Mouse (Mus musculus): ENCODE results near the gene Zdhhc4.

Zdhhc4 gene

GRCm38 (mm10) chr5:143279247-143279646 is 49.8 kb downstream of the Zdhhc4 start:
- no peak for DNase-seq (ENCODE audit: extremely low read depth, low read depth, low spot score)

- DNase-seq (ENCODE audit: extremely low read depth, low read depth, low spot score): no peak
These were observed 53.3 kb downstream of the Zdhhc4 start for GRCm38 (mm10) chr5:143275761-143276160.

GRCm38 (mm10) chr5:143272540-143273330 is 56.3 kb downstream of the Zdhhc4 start:
- peak; percentile 88 for DNase-seq (ENCODE audit: extremely low read depth, low read depth, low spot score)

- peak; percentile 89 for DNase-seq (ENCODE audit: extremely low read depth, low read depth, low spot score)
These were observed 56.9 kb downstream of the Zdhhc4 start for GRCm38 (mm10) chr5:143272108-143272507.

GRCm38 (mm10) chr5:143271642-143272041 is 57.4 kb downstream of the Zdhhc4 start:
- no peak for DNase-seq (ENCODE audit: extremely low read depth, low read depth, low spot score)

GRCm38 (mm10) chr5:143270151-143270519 is 58.9 kb downstream of the Zdhhc4 start:
- DNase-seq (ENCODE audit: extremely low read depth, low read depth, low spot score): no peak

GRCm38 (mm10) chr5:143269363-143270150 is 59.5 kb downstream of the Zdhhc4 start, which contains the start of gene Zfp316:
Gene Zfp316 (minus strand): TSS chr5:143270022.
- DNase-seq (ENCODE audit: extremely low read depth, low read depth, low spot score): no peak

GRCm38 (mm10) chr5:143268985-143269362 is 60.1 kb downstream of the Zdhhc4 start:
- no peak for DNase-seq (ENCODE audit: extremely low read depth, low read depth, low spot score)

- peak; percentile 100 for DNase-seq (ENCODE audit: extremely low read depth, low read depth, low spot score)
These were observed 62.3 kb downstream of the Zdhhc4 start for GRCm38 (mm10) chr5:143266794-143267193.
